Mouse (Mus musculus): ENCODE measurements at regions not wholly inside any gene's neighbourhood (a gene's known extent, or its start where the extent isn't known, plus 50 kb on each side); places are given as distances from the start of the nearest gene placed in this dataset.

GRCm38 (mm10) chr10:92504271-92504670 lies 217.9 kb downstream of the Nedd1 start:
- peak; percentile 19 to 46 for DNase-seq (ENCODE audit: low spot score in 2 of 2)

DNA sequence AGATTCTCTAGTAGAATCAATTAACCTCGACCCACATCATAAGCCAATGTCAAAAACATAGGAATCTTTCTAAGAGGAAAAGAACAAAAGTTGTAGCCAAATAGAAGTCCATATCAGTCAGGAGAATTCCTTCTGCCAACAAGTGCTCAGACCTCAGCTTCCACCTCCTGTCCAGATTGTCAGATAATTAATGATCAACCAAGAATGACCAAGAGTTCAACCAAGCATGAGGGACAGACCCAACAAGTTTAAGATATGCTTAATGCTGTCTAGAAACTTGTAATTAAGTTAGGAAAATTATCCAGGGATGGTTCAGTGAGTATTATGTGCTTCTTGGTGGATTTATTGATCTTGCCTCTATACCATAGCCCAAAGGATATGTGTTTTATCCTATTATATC lies 238.6 kb downstream of the Nedd1 start:
- no peak for DNase-seq (ENCODE audit: low spot score in 2 of 2)

DNA sequence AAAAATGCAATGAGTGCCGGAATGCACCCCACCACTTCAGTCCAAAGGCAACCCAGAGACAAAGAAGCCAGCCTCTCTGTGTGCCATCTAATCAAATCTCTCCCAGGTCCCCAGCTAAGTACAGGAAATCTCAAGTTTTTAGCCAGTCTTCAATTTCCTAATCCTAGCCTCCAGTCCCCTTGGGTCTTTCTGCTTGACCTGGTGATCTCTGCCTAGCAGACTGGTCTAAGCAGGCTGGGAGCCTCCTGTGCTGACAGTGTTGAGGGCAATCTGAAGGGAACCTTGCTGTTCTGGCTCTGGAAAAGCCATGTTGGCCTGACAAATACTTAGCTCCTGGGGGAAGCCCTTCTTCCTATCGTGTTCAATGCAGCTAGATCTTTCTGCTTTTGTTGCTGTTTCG lies 248.9 kb downstream of the Nedd1 start:
- no peak for DNase-seq (ENCODE audit: low spot score in 2 of 2)

DNA sequence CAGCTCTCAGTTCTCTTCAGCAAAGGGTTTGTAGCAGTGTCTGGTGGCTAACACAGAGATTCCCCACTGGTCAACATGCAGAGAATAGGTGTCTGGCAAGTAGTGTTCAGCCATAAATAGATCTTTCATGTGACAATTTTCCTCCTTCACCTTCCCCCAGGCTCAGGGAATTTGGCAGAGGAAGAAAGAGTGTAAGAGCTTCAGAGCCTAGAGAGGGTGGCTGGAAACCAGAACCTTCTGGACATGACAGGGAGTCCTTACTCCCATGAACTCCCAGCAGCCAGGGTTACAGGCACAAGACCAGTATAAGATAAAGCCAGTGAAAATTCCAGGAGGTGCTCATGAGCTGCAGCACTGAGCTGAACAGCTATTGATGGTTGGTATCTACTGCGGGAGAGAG lies 251.1 kb downstream of the Nedd1 start:
- DNase-seq (ENCODE audit: low spot score in 2 of 2): no peak

DNA sequence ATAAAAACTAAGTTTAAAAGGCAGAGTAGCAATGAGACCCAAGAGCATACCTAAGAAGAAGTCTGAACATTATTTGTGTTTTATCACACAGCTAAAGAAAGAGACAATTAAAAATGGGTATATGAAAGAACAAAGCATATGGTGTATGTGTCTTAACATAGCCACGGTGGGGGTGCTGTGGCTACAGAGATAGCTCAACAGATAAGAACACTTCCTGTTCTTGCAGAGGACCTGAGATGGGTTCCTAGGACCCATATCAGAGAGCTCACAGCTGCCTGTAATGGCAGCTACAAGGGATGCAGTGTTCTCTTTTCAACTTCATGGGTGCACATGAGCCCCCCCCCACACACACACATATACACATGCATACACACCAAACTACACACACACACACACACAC lies 267.0 kb downstream of the Nedd1 start:
- DNase-seq (ENCODE audit: low spot score in 2 of 2): no peak

DNA sequence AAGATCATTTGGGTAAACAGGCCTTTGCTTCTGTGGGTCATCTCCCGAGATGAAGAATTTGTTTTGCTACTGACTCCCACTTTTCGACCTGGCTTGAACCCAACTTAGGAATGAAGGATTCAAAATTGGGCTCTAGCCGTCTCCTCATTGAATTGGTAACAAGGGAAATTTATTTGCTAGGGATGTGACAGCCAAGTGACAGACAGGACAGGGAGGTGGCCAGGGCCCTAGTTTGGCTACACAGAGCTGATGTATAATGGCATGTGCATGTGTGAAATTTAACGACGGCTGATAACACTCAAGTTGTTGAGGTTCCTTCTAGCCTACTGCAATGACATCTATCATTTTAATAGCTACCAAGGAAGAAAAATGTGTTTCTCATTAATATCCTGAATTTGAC lies 268.7 kb downstream of the Nedd1 start:
- DNase-seq (ENCODE audit: low spot score in 2 of 2): no peak

- peak in 1 of 2 experiments; percentile 9 for DNase-seq (ENCODE audit: low spot score in 2 of 2)
Observed at GRCm38 (mm10) chr10:92445957-92446356, 276.3 kb downstream of the Nedd1 start.

- peak; percentile 2 to 62 for DNase-seq (ENCODE audit: low spot score in 2 of 2)
Observed at GRCm38 (mm10) chr10:92438621-92439394, 283.4 kb downstream of the Nedd1 start.

- no peak for DNase-seq (ENCODE audit: low spot score in 2 of 2)
Observed at GRCm38 (mm10) chr10:92429256-92429655, 293.0 kb downstream of the Nedd1 start.

DNA sequence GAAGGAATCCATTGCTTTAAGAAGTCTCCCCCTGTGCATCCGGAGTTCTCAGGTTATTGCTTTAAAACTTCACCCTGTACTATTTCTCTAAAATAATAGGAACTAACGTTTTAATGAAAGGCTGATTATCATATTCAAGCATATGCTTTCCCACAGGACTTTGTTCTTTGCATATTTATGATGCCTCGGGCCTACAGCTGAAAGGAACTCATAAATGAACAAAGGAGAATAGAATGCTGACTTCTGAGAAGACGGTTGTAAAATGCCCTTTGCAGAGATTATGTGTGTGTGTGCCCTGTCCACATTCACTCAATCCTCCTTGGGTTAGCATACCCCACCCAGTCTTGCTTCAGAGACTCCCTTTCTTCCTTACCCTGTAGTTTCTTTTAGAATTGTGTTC lies 294.2 kb downstream of the Nedd1 start:
- DNase-seq (ENCODE audit: low spot score in 2 of 2): no peak

GRCm38 (mm10) chr10:92426443-92426842 lies 295.8 kb downstream of the Nedd1 start:
- DNase-seq (ENCODE audit: low spot score in 2 of 2): no peak

- no peak for DNase-seq (ENCODE audit: low spot score in 2 of 2)
Observed at GRCm38 (mm10) chr10:92412737-92413136, 309.5 kb downstream of the Nedd1 start.

- no peak for DNase-seq (ENCODE audit: low spot score in 2 of 2)
Observed at GRCm38 (mm10) chr10:92410813-92411325, 311.4 kb downstream of the Nedd1 start.

- DNase-seq (ENCODE audit: low spot score in 2 of 2): peak; percentile 1 to 48
Observed at GRCm38 (mm10) chr10:92404697-92405293, 317.4 kb downstream of the Nedd1 start.

GRCm38 (mm10) chr10:92400587-92401090 lies 321.6 kb downstream of the Nedd1 start:
- DNase-seq (ENCODE audit: low spot score in 2 of 2): no peak

- no peak for DNase-seq (ENCODE audit: low spot score in 2 of 2)
Observed at GRCm38 (mm10) chr10:92389176-92389732, 333.0 kb downstream of the Nedd1 start.

GRCm38 (mm10) chr10:92367126-92367525 lies 355.1 kb downstream of the Nedd1 start:
- DNase-seq (ENCODE audit: low spot score in 2 of 2): no peak

- DNase-seq (ENCODE audit: low spot score in 2 of 2): no peak
Observed at GRCm38 (mm10) chr10:92356738-92357137, 365.5 kb downstream of the Nedd1 start.

GRCm38 (mm10) chr10:92349043-92349442 lies 373.2 kb downstream of the Nedd1 start:
- DNase-seq (ENCODE audit: low spot score in 2 of 2): no peak

DNA sequence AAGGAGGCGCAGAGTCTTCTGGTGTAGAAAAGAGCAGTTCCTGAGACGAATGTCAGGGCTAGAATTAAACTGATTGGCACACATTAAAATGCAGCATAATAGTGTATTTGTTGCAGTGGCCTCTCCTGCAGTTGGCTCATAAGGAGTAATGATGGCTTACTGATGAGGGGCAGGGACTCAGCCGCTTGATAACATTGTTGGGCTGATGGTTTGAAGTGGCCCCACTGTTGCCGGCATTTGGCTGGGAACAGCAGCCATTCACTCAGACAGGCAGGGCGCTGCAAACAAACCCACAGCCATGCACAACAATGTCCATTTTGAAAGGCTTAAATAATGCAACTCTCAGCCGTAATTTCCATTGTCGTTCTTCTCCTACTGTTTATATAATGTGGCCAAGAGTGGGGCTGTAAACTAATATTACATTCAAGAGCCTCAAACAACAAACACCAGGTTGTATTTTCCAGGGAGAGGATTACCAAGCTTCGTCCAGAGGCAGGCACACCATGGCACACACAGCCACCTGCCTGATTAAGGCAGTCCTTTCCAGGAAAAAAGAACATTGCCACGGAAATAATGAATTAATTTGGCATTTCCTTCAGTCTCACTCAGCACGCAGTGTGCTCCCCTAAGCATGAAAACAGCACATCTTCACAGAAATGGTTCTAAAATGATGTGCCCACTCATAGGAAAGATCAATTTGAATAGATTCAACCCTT lies 374.1 kb downstream of the Nedd1 start:
- DNase-seq (ENCODE audit: low spot score in 2 of 2): no peak

DNA sequence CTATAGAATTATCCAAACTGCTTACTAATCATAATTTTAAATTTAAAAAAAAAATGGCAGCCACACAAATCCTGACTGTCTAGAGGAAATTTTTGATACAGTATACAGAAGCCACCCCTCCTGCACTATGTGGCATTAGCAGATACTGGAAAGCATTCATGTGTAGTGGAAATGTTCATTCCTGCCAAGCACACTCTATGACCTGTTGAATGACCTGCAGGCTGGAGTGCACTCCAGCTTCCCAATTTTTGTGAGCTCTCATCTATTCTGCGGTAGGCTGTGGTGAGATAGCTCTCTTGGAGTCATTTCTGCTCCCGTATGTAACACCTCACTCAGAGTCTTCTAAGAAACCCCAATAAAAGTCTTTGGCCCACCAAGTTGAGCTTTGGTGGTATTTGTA lies 382.5 kb downstream of the Nedd1 start:
- no peak for DNase-seq (ENCODE audit: low spot score in 2 of 2)

- no peak for DNase-seq (ENCODE audit: low spot score in 2 of 2)
Observed at GRCm38 (mm10) chr10:92336949-92337348, 385.3 kb downstream of the Nedd1 start.

Data from layer of hippocampus, adult 18-20 months (tissue).